Mouse (Mus musculus): ENCODE measurements at regions not wholly inside any gene's neighbourhood (a gene's known extent, or its start where the extent isn't known, plus 50 kb on each side); places are given as distances from the start of the nearest gene placed in this dataset.

DNA sequence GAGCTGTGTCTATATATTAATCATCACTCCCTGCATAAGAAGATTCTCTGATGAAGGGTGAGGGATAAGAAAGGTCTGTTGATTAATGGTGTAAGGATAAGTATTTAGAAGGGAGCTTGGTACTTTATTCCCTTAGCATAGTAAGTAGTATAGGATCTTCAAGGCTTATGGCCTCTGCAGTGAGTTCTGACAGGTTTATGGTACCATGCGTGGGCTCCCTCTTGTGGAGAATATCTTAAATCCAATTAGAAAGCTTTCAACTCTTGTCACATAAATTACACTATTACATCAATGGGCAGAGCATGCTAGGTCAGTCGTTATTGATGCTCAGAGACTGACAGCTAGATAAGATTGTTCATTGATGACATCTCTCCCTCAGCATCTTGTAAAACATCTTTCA is 112.7 kb upstream of the Grin3a start:
- DNase-seq (ENCODE audit: inconsistent ontology term) = peak; percentile 42

- DNase-seq (ENCODE audit: inconsistent ontology term) = no peak
Observed at GRCm38 (mm10) chr4:49956855-49957254, 111.3 kb upstream of the Grin3a start.

DNA sequence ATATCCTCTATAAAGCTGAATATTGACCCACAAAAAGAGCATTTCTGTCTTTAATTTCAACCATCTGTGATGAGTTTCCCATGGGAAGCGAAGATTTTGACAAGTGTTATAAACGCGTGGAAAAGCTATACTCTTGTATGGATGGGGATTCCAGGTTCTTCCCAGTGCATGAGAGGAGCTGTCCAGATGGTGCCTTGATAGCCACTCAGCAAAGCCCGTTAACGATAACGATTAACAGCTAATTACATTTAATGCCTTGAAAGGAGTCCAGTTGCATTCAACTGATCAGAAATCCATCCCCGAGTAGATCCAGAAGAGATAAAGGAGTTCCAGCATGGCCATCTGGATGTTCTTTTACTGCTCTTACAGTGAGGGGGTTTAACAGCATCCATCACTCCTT is 100.8 kb upstream of the Grin3a start:
- no peak for DNase-seq (ENCODE audit: inconsistent ontology term)

DNA sequence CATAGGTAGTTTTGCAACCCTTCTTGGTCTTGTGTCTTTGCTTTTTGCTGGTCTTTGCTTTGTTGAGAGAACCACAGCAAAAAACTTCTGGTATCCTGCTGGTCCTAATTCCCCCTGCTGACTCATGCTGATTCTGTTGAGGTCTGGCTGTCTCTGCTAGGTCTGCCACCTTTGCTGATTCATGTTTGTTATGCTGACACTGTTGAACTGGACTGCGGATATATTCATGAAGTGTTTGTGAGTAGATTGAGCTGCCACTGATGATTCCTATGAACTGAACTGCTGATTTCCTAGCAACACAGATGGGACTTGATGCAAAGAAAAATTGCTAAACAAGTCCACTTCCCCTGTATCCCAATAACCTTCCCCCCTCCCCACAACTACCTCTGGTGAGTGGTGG is 91.9 kb upstream of the Grin3a start:
- peak; percentile 46 for DNase-seq (ENCODE audit: inconsistent ontology term)

DNA sequence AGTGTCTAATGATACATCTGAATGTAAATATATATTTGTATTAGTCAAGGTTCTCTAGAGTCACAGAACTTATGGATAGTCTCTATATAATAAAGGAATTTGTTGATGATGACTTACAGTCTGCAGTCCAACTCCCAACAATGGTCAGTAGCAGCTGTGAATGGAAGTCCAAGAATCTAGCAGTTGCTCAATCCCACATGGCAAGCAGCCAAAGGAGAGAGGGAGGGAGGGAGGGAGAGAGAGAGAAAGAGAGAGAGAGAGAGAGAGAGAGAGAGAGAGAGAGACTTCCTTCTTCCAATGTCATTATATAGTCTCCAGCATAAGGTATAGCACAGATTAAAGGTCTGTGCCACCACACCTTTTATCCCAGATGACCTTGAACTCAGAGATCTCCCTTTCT is 84.1 kb upstream of the Grin3a start:
- peak; percentile 63 for DNase-seq (ENCODE audit: inconsistent ontology term)

- DNase-seq (ENCODE audit: inconsistent ontology term) = no peak
Observed at GRCm38 (mm10) chr4:49927045-49927444, 81.5 kb upstream of the Grin3a start.

DNA sequence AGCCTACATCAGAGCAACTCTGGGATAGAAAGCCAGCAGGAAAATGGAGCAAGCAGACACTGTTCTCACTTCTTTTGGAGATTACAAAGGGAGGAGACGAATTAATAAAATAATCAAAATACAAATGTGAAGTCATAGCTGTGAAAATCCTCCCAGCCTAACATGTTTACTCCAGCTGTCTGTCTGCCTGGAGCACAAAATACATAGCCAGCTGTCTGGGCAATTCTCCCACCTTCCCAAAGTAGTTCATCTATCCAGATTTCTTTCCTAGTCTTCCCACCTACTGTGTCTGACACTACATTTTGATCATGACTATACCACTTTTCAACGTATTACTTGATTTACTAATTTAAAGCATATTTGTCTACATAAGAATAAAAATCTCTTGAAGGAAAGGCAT is 68.7 kb upstream of the Grin3a start:
- no peak for DNase-seq (ENCODE audit: inconsistent ontology term)

- peak; percentile 93 for DNase-seq (ENCODE audit: inconsistent ontology term)
Observed at GRCm38 (mm10) chr4:49913636-49914035, 68.1 kb upstream of the Grin3a start.

Data from Muller cell, postnatal 12 days (primary cell).